Mouse (Mus musculus) frontal cortex, postnatal 10 days (tissue): ENCODE results near the gene Tead2.

ENCODE experiments used
- DNase-seq, 2 experiments: peaks; one replicate each; pipeline ENCODE4 v3.0.0; 2022; ENCODE audit warnings: low spot score in 2 of 2, mixed read lengths in 1 of 2

The Tead2 gene

GRCm38 (mm10) chr7:45191803-45192363 is 23.7 kb upstream of the Tead2 start:
- DNase-seq: no peak

GRCm38 (mm10) chr7:45192585-45193310 is 22.8 kb upstream of the Tead2 start:
- DNase-seq: no peak

- DNase-seq: no peak
These were observed 22.1 kb upstream of the Tead2 start for GRCm38 (mm10) chr7:45193406-45193805.

GRCm38 (mm10) chr7:45193871-45194785 is 21.4 kb upstream of the Tead2 start:
- no peak for DNase-seq

GRCm38 (mm10) chr7:45195341-45196175 is 20.0 kb upstream of the Tead2 start:
- no peak for DNase-seq

- no peak for DNase-seq
These were observed 19.4 kb upstream of the Tead2 start for GRCm38 (mm10) chr7:45196176-45196535.

GRCm38 (mm10) chr7:45196994-45197393 is 18.6 kb upstream of the Tead2 start:
- no peak for DNase-seq

- DNase-seq: peak; percentile 49 to 63
These were observed 17.1 kb upstream of the Tead2 start for GRCm38 (mm10) chr7:45198435-45198834.

GRCm38 (mm10) chr7:45198961-45199360 is 16.6 kb upstream of the Tead2 start:
- DNase-seq: no peak

GRCm38 (mm10) chr7:45202654-45203053 is 12.9 kb upstream of the Tead2 start:
- DNase-seq: no peak

GRCm38 (mm10) chr7:45204380-45205143 is 11.0 kb upstream of the Tead2 start, which contains the start of gene Ccdc155:
Gene Ccdc155 (minus strand): TSS chr7:45204892.
- DNase-seq: peak; percentile 90 to 91

- DNase-seq: no peak
These were observed 7.3 kb upstream of the Tead2 start for GRCm38 (mm10) chr7:45208260-45208659.

GRCm38 (mm10) chr7:45211070-45211469 is 4.5 kb upstream of the Tead2 start:
- no peak for DNase-seq

GRCm38 (mm10) chr7:45211851-45212251 is 3.7 kb upstream of the Tead2 start, which contains the start of gene Dkkl1:
Gene Dkkl1 (minus strand): TSS chr7:45212147.
- DNase-seq: no peak

- no peak for DNase-seq
These were observed 3.2 kb upstream of the Tead2 start for GRCm38 (mm10) chr7:45212356-45212755.

- no peak for DNase-seq
These were observed 1.8 kb upstream of the Tead2 start for GRCm38 (mm10) chr7:45213708-45214107.

- DNase-seq: peak in 1 of 2 experiments; percentile 54
These were observed 1.1 kb downstream of the Tead2 start for GRCm38 (mm10) chr7:45216442-45217183.

GRCm38 (mm10) chr7:45221680-45222079 is 6.1 kb downstream of the Tead2 start:
- DNase-seq: no peak

- no peak for DNase-seq
These were observed 9.3 kb downstream of the Tead2 start for GRCm38 (mm10) chr7:45224826-45225225.

GRCm38 (mm10) chr7:45226421-45226820 is 10.9 kb downstream of the Tead2 start:
- no peak for DNase-seq
